Mouse (Mus musculus): ENCODE measurements around the gene Slc27a4.

DNA sequence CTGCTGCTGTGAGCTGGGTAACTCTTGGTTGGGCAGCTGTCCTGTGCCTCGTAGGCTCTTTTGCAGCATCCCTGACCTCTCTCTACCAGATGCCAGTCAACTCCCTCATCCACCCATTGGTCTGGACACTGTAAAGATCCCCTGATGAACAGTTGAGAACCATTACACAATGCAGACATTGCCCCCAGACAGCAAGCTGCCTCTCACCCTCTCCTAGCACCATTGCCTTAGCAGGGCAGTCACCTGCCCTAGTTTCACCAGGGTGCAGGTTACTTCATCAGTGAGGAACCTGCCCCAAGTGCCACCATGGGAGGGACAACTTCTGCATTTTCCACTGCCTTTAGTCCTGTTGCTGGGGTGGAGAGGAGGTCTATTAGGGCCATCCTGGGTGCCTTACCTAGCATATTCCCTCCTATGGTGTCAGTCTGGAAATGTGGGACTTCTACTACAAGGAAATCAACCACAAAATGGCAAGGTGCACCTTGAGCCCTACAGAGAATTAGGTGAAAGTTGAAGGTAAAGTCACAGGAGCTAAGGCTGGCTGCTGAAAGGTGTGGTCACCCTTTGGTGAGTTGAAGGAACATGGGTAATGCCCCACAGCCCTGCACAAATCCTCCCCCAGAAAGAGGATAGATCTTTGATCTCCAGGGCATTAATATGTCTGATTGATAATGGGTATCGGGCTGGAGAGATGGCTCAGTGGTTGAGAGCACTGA lies 9.5 kb upstream of the Slc27a4 start:
- TF ChIP-seq CTCF (IDR thresholded peaks at IDR 0.05; ENCODE audit: control insufficient read depth, insufficient read depth, low read length): no peak
- no peak for TF ChIP-seq POLR2A (IDR thresholded peaks at IDR 0.05; ENCODE audit: borderline replicate concordance, control insufficient read depth, low read depth, low read length)
